Mouse (Mus musculus) liver, embryonic 11.5 days (tissue): ENCODE measurements at regions not wholly inside any gene's neighbourhood (a gene's known extent, or its start where the extent isn't known, plus 50 kb on each side); places are given as distances from the start of the nearest gene placed in this dataset.

Experiments
- ATAC-seq: fragments of 200-750 bp; cut with Nextera tagmentation; replicated peaks from 2 replicates; pipeline ENCODE4 v1.8.0; 2017; ENCODE audit warnings: moderate number of reproducible peaks, mild to moderate bottlenecking, moderate TSS enrichment, moderate library complexity; ENCODE audit not compliant: low FRiP score
- DNase-seq: peaks from one replicate; pipeline ENCODE4 v3.0.0-alpha.2; 2017; ENCODE audit warnings: low spot score
- H3K27ac ChIP-seq: fragments of 300-500 bp; sonication (generic); 2 replicates; pipeline ENCODE4 v1.5.1; 2014; ENCODE audit warnings: mild to moderate bottlenecking, low read depth, low read length, control low read depth
- H3K27me3 ChIP-seq: fragments of 300-500 bp; sonication (generic); replicated peaks from 2 replicates; pipeline ENCODE4 v1.6.1; 2014; ENCODE audit warnings: low read length, mixed read lengths; ENCODE audit not compliant: control insufficient read depth, insufficient read depth
- H3K36me3 ChIP-seq: fragments of 300-500 bp; sonication (generic); 2 replicates; pipeline ENCODE4 v1.6.1; 2014; ENCODE audit warnings: mild to moderate bottlenecking, low read length, moderate library complexity, mixed read lengths; ENCODE audit not compliant: control insufficient read depth, insufficient read depth
- H3K4me1 ChIP-seq: fragments of 300-500 bp; sonication (generic); replicated peaks from 2 replicates; pipeline ENCODE4 v1.6.1; 2014; ENCODE audit warnings: low read length, mixed read lengths; ENCODE audit not compliant: control insufficient read depth, insufficient read depth
- H3K4me2 ChIP-seq: fragments of 300-500 bp; sonication (generic); 2 replicates; pipeline ENCODE4 v1.6.1; 2014; ENCODE audit warnings: mild to moderate bottlenecking, control low read depth, moderate library complexity
- H3K4me3 ChIP-seq: fragments of 300-500 bp; sonication (generic); 2 replicates; pipeline ENCODE4 v1.5.1; 2014; ENCODE audit warnings: low read depth, low read length, control low read depth
- H3K9ac ChIP-seq: fragments of 300-500 bp; sonication (generic); 2 replicates; pipeline ENCODE4 v1.6.1; 2014; ENCODE audit warnings: low read depth, low read length, control low read depth
- H3K9me3 ChIP-seq: fragments of 300-500 bp; sonication (generic); 2 replicates; pipeline ENCODE4 v1.6.1; 2016; ENCODE audit warnings: low read length, inconsistent platforms, mixed read lengths; ENCODE audit not compliant: control insufficient read depth
- WGBS: fragments of 180-500 bp; shearing (Covaris S2); extraction: QIAGEN DNeasy Blood & Tissue Kit; methylation state at CpG from one replicate; pipeline ENCODE4 v1.1.7; 2014; 5-methylcytosine and 5-hydroxymethylcytosine counted together

- Histone ChIP-seq H3K4me3 (no peak overlapping the region), H3K4me1 (no peaks in the 10 kb centered on the region), H3K9ac (no peak overlapping the region), H3K4me2 (no peak overlapping the region), H3K27ac (no peak overlapping the region), H3K9me3 (no peaks in the 10 kb centered on the region), H3K36me3 (no peaks in the 10 kb centered on the region), H3K27me3 (no peaks in the 10 kb centered on the region)
- 26% methylated on average over 5 of the region's 5 CpGs for WGBS
- ATAC-seq (no peak), DNase-seq (no peak)
These were observed 127.3 kb upstream of the Lmo4 start for GRCm38 (mm10) chr3:144332353-144332752.

GRCm38 (mm10) chr3:144329117-144329516, 124.1 kb upstream of the Lmo4 start:
- no peak for DNase-seq
- no peak overlapping the region for H3K4me3 ChIP-seq
- ATAC-seq = no peak
- 81% methylated on average over 7 of the region's 7 CpGs for WGBS
- H3K27me3 ChIP-seq = no peaks in the 10 kb centered on the region
- H3K4me2 ChIP-seq = no peak overlapping the region
- H3K9me3 ChIP-seq = no peaks in the 10 kb centered on the region
- no peak overlapping the region for H3K9ac ChIP-seq
- no peaks in the 10 kb centered on the region for H3K36me3 ChIP-seq
- H3K4me1 ChIP-seq = no peaks in the 10 kb centered on the region
- H3K27ac ChIP-seq = no peak overlapping the region

DNA sequence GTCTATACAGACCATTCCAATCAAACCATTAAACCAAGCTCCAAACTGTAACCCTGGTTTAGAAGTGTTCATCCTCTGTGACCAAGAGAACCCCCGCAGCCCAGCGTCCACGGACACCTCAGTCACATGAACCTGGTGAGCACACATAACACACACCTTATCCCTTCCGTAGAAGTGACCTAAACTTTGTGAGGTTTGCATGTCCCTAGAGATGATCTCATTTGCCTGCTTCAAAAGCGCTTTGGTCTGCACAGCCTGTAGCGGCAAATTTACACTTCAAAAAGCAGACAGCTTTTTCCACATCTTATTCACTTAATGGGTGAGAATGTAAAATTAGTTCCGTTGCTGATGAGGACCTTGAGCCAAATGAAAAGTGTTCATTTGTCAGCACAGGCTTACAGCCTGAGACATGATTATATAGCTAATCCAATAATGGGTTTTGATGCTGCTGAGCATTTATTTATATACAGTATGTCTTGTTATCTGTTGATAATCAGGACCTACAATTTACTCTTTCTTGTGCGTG, 122.3 kb upstream of the Lmo4 start:
- Histone ChIP-seq H3K27ac (no peak overlapping the region), H3K4me1 (no peaks in the 10 kb centered on the region), H3K4me2 (no peak overlapping the region), H3K27me3 (no peaks in the 10 kb centered on the region), H3K36me3 (no peaks in the 10 kb centered on the region), H3K9ac (no peak overlapping the region), H3K4me3 (no peak overlapping the region), H3K9me3 (no peaks in the 10 kb centered on the region)
- no peak for DNase-seq
- ATAC-seq = no peak
- WGBS = 90% methylated on average over 8 of the region's 8 CpGs

DNA sequence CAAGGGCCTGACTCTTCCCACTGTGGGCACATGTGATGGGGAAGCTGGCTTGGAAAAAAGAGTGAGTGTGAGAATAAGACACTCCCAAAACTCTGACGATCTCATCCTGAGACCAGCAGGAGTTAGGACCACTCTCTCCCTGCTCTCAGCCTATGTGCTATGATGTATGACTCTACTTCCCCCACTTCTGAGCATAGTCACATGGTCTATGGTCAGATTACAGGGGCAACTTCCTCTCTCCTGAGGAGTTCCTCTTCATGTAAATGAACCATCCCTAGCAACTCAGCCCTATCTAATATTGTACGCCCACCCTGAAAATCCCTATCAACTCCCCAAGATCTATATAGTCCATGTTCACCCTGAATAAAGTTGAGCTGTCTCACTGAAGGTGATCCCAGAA, 120.0 kb upstream of the Lmo4 start:
- DNase-seq (no peak), ATAC-seq (no peak)
- Histone ChIP-seq H3K4me2 (no peak overlapping the region), H3K9me3 (no peaks in the 10 kb centered on the region), H3K27me3 (no peaks in the 10 kb centered on the region), H3K9ac (no peak overlapping the region), H3K4me1 (no peaks in the 10 kb centered on the region), H3K27ac (no peak overlapping the region), H3K36me3 (no peaks in the 10 kb centered on the region), H3K4me3 (no peak overlapping the region)
- WGBS = 72% methylated on average over 2 of the region's 2 CpGs

- no peak for DNase-seq
- H3K27me3 ChIP-seq = no peaks in the 10 kb centered on the region
- no peaks in the 10 kb centered on the region for H3K36me3 ChIP-seq
- no peak overlapping the region for H3K27ac ChIP-seq
- H3K9me3 ChIP-seq = no peaks in the 10 kb centered on the region
- no peak overlapping the region for H3K9ac ChIP-seq
- WGBS = 83% methylated on average over 3 of the region's 3 CpGs
- no peak overlapping the region for H3K4me3 ChIP-seq
- no peak overlapping the region for H3K4me2 ChIP-seq
- H3K4me1 ChIP-seq = no peaks in the 10 kb centered on the region
- no peak for ATAC-seq
These were observed 118.5 kb upstream of the Lmo4 start for GRCm38 (mm10) chr3:144323524-144323923.

DNA sequence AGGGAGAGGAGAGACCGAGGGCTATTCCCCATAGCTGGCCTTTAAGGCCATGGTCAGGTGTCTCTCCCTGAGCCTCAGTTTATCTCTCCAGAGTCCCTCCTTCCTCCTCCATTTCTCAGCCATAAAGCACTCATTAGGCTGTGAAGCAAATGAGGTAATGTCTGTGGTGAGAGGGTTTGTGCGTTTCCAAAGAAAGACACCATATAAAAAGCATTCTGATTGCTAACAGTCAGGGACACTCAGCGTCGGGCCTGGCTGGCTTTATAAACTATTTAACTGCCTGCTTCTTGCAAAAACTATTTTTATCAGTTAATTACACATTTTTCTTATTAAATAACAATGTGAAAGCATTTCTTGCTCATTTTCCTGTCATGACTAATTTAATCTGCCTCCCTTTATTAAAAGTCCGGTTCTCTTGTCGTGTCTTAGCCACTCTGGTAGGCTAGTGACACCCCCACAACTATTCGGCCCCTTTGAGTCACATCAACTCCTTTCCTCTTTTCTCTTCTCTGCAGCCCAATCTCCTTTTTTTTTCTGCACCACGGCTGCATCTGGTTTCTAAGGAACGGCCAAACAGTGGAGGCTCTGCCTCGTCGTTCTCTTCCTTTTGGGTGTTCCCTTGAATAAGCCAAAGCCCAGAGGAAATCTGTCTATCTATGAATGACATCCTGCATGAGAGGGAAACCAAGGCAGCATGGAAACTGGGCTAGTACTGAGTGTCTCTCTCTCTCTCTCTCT, 114.6 kb upstream of the Lmo4 start:
- Histone ChIP-seq H3K4me2 (no peak overlapping the region), H3K27me3 (no peaks in the 10 kb centered on the region), H3K9me3 (no peaks in the 10 kb centered on the region), H3K4me3 (no peak overlapping the region), H3K4me1 (no peaks in the 10 kb centered on the region), H3K9ac (no peak overlapping the region), H3K27ac (no peak overlapping the region), H3K36me3 (no peaks in the 10 kb centered on the region)
- no peak for ATAC-seq
- 71% methylated on average over 11 of the region's 11 CpGs for WGBS
- DNase-seq = no peak

GRCm38 (mm10) chr3:144318761-144319467, 113.9 kb upstream of the Lmo4 start:
- H3K4me2 ChIP-seq = no peak overlapping the region
- no peaks in the 10 kb centered on the region for H3K9me3 ChIP-seq
- no peaks in the 10 kb centered on the region for H3K27me3 ChIP-seq
- WGBS = 75% methylated on average over 16 of the region's 16 CpGs
- ATAC-seq = no peak
- H3K27ac ChIP-seq = no peak overlapping the region
- H3K36me3 ChIP-seq = no peaks in the 10 kb centered on the region
- DNase-seq = no peak
- H3K9ac ChIP-seq = no peak overlapping the region
- no peak overlapping the region for H3K4me3 ChIP-seq
- H3K4me1 ChIP-seq = no peaks in the 10 kb centered on the region

DNA sequence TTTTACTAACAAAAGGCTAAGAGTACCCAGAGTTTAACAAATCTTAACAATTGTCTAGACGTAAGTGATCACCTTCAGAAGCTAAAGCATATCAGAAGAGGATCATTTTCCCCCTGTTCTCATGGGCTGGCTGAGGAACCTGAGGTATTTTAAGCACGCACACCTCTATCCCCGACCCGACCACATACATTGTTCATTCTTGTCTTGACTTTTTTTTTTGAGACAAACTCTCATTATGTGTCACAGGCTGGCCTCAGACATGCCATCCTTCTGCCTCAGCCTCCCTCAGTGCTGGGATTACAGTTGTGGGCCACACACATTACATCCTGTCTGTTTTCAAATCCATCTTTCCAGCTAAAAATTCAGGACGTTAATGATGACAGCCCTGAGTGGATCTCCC, 105.7 kb upstream of the Lmo4 start:
- DNase-seq (no peak), ATAC-seq (no peak)
- H3K4me3 ChIP-seq = no peak overlapping the region
- H3K36me3 ChIP-seq = no peaks in the 10 kb centered on the region
- H3K4me2 ChIP-seq = no peak overlapping the region
- 82% methylated on average over 5 of the region's 5 CpGs for WGBS
- H3K9me3 ChIP-seq = no peaks in the 10 kb centered on the region
- H3K27me3 ChIP-seq = no peaks in the 10 kb centered on the region
- no peak overlapping the region for H3K27ac ChIP-seq
- no peaks in the 10 kb centered on the region for H3K4me1 ChIP-seq
- no peak overlapping the region for H3K9ac ChIP-seq

- Histone ChIP-seq H3K9me3 (no peaks in the 10 kb centered on the region), H3K4me2 (no peak overlapping the region), H3K9ac (no peak overlapping the region), H3K4me3 (no peak overlapping the region), H3K4me1 (no peaks in the 10 kb centered on the region), H3K27ac (no peak overlapping the region), H3K27me3 (no peaks in the 10 kb centered on the region), H3K36me3 (no peaks in the 10 kb centered on the region)
- ATAC-seq (no peak), DNase-seq (no peak)
- 75% methylated on average over 4 of the region's 4 CpGs for WGBS
These were observed 103.6 kb upstream of the Lmo4 start for GRCm38 (mm10) chr3:144308616-144309015.
